Mouse (Mus musculus) layer of hippocampus, adult 9-11 months (tissue): ENCODE results near the gene Tubb1.

Experiments used
- DNase-seq: peaks from one replicate; pipeline ENCODE4 v3.0.0; 2022

The Tubb1 gene

DNA sequence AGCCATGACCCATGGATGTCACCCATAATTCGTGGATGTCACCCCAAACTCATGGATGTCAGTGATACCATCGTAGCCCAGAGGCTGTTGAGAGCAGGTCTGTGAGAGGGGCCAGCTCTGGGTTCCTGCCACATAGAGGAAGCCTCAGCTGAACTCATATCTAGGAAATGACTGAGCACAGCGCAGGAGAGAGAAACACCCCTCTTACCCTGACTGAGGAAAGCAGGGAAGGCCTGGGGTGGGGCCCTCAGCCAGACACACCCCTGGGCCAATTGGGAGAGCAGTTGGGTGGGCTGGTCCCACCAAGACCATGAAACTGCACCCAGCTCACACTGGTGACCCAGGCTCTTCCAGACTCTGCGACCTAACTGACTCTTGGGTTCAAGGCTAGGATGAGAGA lies at the start of gene Tubb1:
TSS of gene Tubb1 (plus strand) at position 343 of the 400 bp plus-strand sequence.
- DNase-seq = no peak

DNA sequence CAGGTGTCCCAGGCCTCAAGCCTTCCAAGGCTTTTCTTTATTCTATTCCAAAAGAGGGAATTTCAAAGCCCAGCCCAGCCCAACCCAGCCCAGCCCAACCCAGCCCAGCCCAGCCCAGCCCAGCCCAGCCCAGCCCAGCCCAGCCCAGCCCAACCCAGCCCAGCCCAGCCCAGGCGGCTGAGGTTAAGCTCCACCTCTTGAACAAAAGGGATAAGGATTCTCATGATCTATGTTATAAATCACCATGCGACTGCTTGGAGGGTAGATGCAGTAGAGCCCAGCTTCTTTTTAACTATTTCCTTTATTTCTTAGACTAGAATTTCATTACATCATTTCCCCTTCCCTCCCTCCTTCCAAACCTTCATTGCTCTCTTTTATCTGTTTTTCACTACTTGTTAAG lies 40.3 kb upstream of the Tubb1 start:
- no peak for DNase-seq

DNA sequence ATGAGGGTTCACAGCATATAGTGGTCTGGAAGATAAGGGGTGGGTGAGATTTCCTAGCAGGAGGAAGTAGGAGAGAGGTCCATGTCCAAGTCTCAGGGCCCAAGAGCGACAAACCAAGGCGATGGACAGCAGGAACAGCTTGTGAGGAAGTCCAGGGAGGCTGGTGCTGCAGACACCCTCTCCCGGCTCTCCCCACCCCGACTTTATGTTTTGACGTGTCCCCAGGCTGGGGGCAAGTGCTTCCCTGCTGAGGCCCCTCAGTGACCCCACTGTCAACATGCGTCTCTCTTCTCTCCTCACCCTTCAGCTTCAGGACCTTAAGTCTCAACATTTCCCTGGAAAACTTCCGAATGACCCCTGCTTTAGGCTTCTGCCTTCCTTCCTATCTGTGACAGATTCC lies 37.4 kb upstream of the Tubb1 start:
- no peak for DNase-seq

DNA sequence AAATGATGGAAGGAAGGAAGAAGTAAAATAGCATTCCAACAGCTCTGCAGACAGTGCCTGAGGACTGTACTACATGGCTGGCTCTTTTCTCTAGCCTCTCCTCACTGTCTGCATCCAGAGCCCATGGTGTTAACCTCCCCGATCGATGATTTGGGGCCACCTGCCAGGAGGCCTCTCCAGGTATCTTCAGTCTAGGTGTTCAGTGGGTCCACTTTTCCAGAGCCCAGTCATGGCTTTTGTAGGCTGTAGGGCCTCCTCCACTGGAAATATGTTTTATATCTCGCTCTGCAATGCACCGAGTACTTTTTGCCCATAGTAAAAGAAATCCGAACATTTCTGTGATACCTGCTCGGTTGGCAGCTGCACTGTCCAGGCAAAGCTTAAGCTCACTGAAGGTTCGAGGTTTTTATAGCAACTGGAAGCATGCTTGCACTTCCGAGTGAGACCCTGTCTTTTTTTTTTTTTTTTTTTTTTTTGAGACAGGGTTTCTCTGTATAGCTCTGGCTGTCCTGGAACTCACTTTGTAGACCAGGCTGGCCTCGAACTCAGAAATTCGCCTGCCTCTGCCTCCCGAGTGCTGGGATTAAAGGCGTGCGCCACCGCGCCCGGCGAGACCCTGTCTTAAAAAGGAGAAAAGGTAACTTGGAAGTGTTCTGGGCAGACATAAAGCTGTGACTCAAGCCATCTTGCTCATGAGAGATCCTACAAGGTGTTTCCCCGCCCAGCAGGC lies 35.3 kb upstream of the Tubb1 start:
- DNase-seq = no peak

DNA sequence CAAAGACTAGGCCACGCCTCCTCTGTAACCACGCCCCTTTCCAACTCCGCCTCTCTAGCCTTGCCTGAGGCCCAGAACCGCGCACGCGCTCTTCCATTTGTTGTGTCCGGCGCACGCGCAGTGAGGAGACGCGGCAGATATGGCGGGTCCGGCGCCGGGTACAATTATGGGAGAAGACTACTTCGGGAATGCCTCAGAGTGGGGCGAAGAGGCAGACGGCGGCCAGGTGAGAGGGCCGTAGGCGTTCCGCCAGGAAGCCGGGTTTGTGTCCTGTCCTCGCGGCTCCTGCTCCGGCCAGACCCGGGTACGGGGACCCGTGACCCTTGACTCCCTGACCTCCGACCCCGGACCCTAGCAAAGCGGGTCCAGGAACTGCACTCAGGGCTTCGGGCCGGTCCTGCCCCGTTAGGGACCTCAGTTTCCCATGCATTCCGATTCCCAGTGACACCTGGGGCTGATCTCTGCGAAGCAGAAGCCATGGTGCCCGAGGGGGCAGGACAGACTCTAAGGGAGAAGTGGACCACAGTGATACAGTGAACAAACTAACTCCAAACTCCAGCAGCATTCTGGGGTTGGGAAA lies 34.7 kb upstream of the Tubb1 start, which contains the start of gene Nelfcd:
TSS of gene Nelfcd (plus strand) at position 74 of the 580 bp plus-strand sequence.
- peak; percentile 95 for DNase-seq

DNA sequence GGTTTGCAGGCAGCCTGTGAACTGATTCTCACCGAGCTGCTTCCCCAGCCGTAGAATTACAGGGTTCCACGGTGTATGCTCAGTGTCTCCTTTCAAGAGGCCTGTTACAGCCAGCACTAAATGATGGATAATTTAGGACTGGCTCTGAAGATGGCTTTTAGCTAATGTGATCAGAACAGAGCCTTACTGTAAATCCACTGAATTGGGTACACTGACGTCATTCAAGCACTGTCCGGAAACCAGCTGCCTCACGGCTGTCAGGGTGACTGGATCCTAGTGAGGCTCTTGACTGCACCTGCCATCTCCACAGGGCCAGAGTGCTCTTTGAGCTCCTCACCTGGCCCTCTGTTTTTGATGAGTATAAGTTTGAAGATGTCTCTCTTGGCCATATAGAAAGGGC lies 29.4 kb upstream of the Tubb1 start:
- no peak for DNase-seq

DNA sequence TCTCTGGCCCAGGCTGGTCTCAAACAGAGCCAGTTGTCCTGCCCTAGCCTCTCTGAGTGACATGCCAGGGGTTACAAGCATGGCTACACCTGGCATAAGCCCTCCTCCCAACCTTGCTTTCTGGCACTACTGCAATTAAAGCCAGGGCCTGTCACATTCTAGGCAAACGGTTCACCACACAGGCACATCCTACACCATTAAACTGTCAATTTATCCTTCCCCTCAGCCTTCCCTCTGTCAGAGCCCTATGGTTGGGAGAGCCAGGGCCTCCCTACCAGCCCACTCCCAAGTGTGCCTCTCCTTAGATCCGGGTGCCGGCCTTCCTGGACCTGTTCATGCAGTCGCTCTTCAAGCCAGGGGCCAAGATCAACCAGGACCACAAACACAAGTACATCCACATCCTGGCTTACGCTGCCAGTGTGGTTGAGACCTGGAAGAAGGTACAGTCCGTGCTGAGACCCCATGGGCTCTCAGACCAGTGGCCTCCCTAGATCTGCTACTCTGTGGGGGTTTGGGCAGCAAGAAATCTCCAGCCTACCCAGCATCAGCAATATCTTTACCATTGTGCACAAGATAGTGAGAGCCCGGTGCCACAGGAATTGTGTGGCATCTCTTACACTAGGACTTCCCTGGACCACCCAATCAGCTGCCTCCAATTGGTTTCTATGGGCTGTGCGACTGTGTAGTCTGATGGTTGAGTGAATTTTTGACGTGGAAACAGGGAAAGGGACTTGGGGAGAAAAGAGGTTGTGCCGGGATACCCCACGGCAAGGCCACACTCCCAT lies 26.0 kb upstream of the Tubb1 start:
- DNase-seq = no peak

DNA sequence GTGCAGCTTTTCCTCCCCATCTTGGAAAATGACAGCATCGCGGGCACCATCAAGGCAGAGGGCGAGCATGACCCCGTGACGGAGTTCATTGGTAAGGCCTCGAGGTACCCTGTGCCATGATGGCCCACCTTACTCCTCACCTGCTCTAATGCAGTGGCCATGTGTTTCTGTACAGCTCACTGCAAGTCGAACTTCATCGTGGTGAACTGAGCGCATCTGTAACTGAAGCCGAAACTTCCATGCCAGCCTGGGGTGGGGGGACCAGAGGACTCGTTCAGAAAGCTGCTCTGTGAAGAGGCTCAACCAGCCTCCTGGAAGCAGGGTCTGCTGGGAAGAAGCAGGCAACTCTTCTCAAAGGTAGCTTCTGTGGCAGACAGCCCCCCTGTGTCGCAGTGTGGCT lies 23.6 kb upstream of the Tubb1 start:
- no peak for DNase-seq

DNA sequence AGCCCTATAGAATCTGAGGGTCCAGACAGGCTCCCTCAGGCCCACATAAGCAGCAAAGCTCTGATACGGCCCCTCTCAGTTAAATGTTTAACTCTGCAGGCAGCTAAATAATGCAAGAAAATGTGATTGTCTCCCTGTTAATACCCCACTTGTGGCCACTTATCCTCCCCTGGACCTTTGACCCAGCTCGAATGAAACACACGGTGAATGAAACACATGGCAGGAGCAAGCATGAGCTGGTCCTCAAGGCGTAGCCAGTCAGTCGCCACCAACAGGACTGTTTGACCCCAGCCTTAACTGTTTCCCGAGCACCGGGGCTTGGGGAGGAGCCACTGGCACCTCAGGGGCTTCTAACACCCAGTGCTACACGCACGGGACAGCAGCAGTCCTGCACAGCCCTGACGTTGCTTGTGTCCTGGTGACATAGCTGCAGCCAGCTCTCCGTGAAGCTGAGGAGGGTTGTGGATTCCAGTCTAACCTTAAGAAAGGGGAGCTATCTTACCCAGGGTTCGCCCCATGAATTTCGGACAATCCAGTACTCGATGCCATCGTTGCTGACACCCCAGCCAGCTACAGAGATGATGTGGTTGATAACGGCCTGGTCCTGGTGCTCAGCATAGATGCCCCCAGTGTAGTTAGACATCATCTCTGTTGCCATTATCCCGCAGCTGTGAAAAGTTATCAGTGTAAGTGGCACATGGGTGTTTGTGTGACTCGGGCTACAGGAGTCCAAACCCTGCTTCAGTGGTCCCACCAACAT lies 22.2 kb upstream of the Tubb1 start:
- DNase-seq = peak; percentile 0

DNA sequence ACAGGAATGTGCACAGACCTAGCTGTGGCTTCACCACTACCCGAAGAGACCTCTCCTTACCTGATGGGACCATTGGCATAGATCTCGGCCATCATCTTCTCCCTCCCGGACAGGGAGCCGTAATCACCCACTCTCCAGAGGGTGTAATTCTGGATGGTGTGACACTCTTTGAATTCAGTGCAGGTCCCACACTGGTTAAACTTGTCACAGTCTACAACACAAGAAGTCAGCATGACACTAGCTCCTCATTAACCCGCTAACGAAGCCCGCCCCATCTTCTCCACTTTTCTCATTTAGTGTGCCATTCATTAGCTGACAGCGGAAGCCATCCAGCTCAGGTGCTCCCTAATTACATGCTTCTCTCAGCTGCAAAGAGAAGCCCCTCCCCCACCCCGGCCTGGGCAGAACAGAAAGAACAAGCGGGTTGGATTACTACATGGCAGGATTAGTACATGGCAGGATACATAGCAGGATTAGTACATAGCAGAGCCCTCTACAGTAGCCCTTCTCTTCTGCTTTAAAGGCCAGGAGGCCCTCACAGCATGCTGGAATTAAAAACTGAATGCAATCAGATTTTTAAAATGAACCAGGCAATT lies 21.4 kb upstream of the Tubb1 start:
- DNase-seq = no peak

DNA sequence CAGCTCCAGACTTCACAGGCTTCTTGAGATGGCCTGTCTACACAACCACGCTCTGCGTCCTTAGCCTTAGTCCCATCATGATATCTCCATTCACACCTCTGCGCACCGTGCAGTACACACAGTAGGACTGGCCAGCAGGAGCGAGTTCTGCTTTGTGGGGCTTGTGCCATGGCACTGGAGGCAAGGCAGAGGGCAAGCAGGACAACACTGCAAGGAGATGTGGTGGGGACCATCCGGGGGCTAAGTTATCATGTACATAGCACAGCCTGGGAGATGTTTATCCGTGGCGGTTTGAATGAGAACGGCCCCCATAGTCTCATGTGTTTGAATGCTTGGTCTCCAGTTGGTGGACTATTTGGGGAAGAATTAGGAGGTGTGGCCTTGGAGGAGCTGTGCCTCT lies 15.6 kb upstream of the Tubb1 start:
- DNase-seq = no peak

DNA sequence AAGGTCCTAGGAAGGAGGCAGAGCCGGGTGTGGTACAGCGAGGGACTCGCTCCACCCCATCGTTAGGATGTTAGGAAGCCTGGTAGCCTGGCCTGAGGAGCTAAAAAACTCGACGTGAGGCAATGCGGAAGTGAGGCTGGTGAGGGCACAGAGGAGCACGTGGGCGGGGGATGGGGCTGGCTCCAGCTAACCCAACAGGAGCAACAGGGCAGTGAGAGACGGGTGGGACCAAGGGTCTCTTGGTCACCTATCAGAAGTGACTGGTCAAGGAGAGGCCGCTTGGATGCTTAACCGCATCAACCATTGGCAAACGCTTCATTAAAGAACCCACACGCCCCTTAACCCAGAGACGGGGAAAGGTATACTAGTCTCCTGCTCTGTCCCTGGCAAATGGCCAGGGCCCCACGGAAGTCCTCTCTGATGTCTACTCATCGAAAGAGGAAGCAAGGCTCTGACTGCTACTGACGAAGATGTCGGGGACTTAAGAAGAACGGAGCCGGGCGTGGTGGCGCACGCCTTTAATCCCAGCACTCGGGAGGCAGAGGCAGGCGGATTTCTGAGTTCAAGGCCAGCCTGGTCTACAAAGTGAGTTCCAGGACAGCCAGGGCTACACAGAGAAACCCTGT lies 14.3 kb upstream of the Tubb1 start:
- peak; percentile 84 for DNase-seq

DNA sequence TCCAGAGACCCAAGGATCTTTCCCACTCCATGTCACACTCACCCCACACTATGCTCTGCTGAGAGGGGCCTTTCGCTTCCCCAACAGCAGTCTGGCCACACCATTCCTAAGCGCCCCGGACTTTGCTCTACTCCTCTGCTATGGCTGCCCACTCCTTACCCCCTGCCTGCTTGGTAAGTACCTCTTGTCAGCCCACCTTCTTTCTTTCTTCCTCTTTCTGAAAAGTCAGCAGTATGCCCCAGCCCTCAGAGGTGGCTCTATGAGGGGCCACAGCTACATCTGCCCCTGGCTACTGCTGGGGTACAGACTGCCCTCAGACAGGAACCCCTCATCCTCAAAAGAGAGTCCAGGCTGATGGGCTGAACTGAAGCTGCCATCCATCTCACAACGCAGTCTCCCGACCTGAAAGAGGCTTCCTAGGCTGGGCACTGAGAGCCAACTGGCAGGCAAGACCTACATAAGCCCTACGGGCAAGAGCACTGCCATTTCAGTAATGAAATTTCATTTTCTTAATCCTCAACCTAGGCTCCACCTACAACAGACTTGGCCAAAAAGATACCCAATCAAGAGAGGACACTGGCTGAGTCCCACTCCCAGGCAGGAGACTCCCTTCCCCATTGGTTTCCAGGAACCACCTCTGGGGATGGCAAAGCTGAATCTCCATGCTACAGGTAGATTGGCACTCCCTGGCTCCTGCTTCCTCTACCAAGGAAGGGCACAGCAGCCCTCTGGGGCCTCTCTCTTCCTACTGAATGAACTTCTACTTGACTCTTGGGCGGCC lies 13.4 kb upstream of the Tubb1 start:
- DNase-seq = no peak

DNA sequence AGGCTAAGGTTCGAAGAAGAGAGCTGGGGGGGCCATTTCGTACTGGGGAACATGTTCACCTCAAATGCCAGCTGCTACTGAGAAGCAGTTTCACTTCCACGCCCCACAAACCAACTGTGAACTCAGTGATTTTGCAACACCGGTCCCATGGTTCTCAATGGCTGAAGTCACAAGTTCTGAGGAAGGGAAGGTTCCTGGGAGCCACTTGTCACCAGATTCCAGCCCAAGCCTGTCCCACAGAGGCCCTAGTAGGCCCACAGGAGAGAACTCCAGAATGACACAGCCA lies 12.9 kb upstream of the Tubb1 start:
- peak; percentile 83 for DNase-seq

DNA sequence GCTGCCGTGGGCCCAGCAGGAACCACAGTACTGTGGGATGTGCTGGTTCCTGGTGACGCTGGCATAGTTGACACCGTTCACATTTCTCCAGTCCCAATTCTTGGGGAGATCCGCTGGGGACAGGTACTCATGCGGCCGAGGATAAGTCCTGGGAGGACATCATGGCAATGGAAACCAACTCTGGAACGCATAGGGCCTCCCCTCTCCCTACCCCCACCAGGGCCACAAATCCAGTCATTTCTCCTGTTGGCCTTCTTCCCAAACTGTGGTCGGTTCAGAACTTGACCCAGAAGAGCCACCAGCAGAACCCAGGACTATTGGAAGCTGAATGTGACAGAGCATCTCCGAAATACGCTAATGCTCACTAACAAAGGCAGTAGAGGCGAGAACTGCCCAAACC lies 12.3 kb upstream of the Tubb1 start:
- DNase-seq = no peak

DNA sequence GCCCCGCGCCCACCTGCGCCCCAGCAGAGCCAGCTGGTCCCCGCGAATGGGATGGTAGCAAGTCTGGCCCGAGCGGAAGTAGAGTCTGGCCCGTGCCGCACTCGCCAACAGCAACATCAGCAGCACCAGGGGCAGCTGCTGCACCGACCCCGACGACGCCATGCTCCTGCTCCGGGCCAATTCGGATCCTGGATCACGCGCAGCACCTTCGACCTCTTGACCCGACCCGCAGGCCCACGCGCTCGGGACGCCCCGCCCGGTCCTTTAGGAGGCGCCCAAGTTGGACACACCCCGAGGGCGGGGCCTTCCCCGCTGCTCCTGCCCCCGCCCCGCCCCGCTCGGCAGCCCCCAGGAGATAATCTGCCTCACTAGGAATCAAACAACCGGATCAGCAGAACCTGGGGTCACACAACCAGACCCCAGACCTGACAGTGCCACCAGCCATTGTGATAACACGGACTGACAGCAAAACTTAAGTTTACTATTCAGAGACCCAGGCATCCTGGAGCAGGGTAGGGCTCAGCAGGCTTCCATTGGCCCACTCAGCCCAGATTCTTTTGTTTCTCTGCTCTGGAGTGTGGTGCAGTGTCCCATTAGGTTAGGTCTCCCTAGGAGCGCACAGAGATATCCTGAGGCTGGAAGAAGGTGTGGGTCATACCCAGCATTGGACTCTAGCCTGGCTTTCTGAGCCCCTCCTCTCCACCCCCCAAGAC lies 11.6 kb upstream of the Tubb1 start, which contains the start of gene Ctsz:
TSS of gene Ctsz (minus strand) at position 303 of the 713 bp plus-strand sequence.
- DNase-seq = peak; percentile 64

DNA sequence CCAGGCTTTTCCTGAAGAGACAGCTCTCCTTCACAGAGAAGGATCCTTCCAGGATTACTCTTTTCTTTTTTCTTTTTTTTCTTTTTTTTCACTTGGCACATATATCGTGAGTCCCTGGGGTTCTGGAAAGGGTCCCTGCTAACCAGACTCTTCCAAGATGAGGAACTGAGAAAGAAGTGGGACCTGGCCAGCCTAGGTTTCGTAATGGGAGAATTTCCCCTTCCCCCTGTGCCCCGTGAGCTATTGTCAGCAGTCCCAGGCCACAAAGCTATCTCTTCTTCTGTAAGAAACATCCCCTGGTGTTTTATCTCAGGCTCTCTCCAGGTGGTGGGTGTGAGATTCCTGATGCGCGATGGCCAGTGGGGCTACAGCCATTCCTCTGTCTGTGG lies 11.1 kb upstream of the Tubb1 start:
- DNase-seq = peak; percentile 75

DNA sequence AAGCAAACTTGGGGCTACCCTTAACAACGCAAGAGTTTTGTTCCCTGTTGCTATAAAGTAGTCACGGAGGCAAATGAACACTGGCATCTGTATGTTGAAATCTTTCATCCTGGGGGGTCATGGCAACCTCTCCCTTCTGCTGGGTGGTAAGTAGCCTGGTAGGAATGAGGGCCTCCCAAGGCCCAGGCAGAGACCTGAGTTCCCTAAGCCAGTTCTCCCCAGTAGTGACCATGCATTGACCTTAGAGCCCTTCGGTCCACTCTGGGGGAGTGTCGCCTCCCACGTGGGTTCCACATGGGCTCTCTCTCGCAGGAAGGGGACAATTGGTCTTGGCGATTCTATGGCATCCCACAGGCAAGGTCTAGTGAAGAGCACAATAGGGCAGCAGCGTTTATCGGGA lies 10.5 kb upstream of the Tubb1 start:
- no peak for DNase-seq

DNA sequence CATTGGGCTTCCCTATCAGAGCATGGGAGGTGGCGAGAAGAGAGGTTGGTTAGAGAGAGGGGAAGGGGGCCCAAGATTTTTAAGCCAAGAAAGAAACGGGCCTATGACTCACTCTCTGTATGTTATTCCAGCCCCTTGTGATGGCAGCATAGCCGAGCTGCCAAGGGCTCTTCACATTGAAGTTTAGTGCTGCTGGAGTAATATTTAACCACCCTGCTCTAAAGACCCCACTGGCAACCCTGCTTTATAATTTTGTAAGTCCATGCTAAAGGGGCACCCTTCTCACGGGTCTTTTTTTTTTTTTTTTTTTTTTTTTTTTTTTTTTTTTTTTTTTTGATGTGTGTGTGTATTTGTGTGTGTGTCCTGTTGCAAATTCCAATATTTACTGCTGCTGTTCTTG lies 8.6 kb upstream of the Tubb1 start:
- no peak for DNase-seq

DNA sequence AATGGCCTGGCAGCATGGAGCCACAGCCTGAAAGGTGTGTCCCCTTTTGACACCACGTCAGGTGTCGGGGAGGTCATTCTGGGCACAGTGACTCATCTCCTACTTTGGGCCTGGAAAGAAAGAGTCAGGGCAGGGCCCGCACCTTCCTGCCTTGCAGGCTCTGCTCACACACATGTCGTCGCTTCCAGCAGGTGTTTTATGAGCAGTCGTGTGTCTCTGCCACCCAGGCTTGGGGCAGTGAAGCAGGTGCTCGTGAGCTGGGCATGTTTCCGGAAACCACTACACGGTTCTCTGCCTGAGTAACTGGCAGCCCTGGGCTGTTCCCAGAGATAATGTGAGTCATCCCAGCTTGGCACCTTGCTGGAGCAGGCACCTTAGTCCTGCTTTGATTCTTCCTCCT lies 8.0 kb upstream of the Tubb1 start:
- DNase-seq = no peak

DNA sequence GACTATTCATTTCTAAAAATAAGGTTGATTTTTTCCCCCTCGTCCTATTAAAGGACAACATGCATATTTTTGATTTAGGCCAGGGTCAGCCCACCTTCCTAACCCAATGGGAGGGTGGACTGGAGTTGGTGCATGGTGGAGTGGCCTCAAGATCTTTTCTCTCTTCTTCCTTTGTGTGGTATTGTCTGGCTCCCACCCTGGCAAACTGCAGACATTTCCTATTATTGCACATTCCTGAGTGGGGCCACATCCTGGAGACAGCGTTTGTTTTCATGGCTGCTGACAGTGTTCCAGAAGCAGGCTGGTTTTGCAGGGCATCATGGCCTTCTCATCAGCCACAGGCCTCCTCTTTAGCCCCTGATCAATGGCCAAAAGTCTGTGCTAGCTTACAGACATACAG lies 7.4 kb upstream of the Tubb1 start:
- no peak for DNase-seq
